Mouse (Mus musculus): Measurements from ENCODE around the gene Mcm6. TPM values are rescaled to one million over a fixed set of nuclear protein-coding genes. Genes with fewer than 3 reads are reported as not detected.

The Mcm6 gene
- polyA plus RNA-seq, 1 experiment from 2014 or later: 278 TPM

Other genes starting within 250 kb of the Mcm6 start
- gene Ubxn4, start 115.7 kb downstream of the Mcm6 start, polyA plus RNA-seq (2015; fragmentation: Nextera tagmentation; extraction: Ambion mirVana): 84.9 and 96.4 TPM in 2 replicates
- 0.03 and 0.16 TPM in 2 replicates for gene Lct, start 31.3 kb downstream of the Mcm6 start, polyA plus RNA-seq (2015; fragmentation: Nextera tagmentation; extraction: Ambion mirVana)
- gene Dars, start 57.7 kb upstream of the Mcm6 start, polyA plus RNA-seq (2015; fragmentation: Nextera tagmentation; extraction: Ambion mirVana): 220 and 243 TPM in 2 replicates
- gene Cxcr4, start 232.6 kb upstream of the Mcm6 start, polyA plus RNA-seq (2015; fragmentation: Nextera tagmentation; extraction: Ambion mirVana): 47.1 and 49.8 TPM in 2 replicates

Measured in thymus, postnatal 0 days (tissue).